Comparison of ENCODE assay signal across 8 mouse cellular contexts in the genomic region with DNA sequence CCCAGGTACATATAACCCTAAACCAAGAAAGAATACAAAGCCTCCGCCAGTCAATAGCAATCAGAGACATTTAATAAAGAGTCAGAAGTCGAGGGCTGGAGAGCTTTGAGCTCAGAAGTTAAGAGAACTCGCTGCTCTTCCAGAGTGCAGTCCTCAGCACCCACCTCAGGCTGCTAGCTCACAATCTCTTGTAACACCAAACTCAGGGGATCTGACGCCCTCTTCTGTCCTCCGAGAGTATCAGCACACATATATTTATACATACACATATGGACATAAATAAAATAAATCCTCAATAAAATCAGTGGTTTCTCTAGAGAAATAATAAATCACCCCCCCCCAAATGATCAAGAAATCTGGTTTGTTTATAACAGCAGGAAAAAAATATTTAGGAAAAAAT. TPM values are rescaled to one million over a fixed set of nuclear protein-coding genes. Genes with fewer than 3 reads are reported as not detected.
A peak's percentile ranks its signal among the peaks of the same experiment; 100 is the strongest.
DNase-seq lines count a peak whose midpoint lies in the region; ATAC-seq and TF ChIP-seq lines count a peak whose summit lies in the region.

No protein-coding gene starts in this region.

- no peak overlapping the region for H3K9ac ChIP-seq in hindbrain, embryonic 12.5 days
- H3K9ac ChIP-seq in intestine, embryonic 15.5 days = no peak overlapping the region

- H3ac ChIP-seq in myocyte (ENCODE audit: control insufficient read depth, insufficient read length) = no peak overlapping the region

- no peak for ATAC-seq in hindbrain, embryonic 12.5 days (ENCODE audit: low FRiP score)
- no peak for ATAC-seq in intestine, embryonic 15.5 days

- no peak for DNase-seq in hindbrain, embryonic 10.5 days (ENCODE audit: low spot score)
- DNase-seq in R1 (ENCODE audit: low read depth, low spot score) = peak; percentile 80
- DNase-seq in adrenal gland, adult 2 months = no peak
- no peak for DNase-seq in spleen, postnatal 14 days (ENCODE audit: low spot score in 2 of 2)
- DNase-seq in right cerebral cortex, postnatal 10 days (ENCODE audit: low spot score in 2 of 2) = no peak

- H3K4me3 ChIP-seq in hindbrain, embryonic 10.5 days = peak overlapping the region; percentile 74
- no peak overlapping the region for H3K4me3 ChIP-seq in hindbrain, embryonic 12.5 days
- no peak overlapping the region for H3K4me3 ChIP-seq in intestine, embryonic 15.5 days (replicated peaks)
- peak overlapping the region; percentile 87 for H3K4me3 ChIP-seq in myocyte

- peaks cover 28% of the 10 kb centered on the region for H3K4me1 ChIP-seq in hindbrain, embryonic 10.5 days (replicated peaks)
- H3K4me1 ChIP-seq in hindbrain, embryonic 12.5 days = peaks cover 22% of the 10 kb centered on the region
- H3K4me1 ChIP-seq in intestine, embryonic 15.5 days (replicated peaks) = peaks cover 8% of the 10 kb centered on the region

- no peaks in the 10 kb centered on the region for H3K27me3 ChIP-seq in hindbrain, embryonic 10.5 days (ENCODE audit: insufficient read depth, poor library complexity, severe bottlenecking)
- H3K27me3 ChIP-seq in hindbrain, embryonic 12.5 days = no peaks in the 10 kb centered on the region
- no peaks in the 10 kb centered on the region for H3K27me3 ChIP-seq in intestine, embryonic 15.5 days (replicated peaks)
- H3K27me3 ChIP-seq in myocyte (ENCODE audit: control insufficient read depth, insufficient read depth, insufficient read length) = no peaks in the 10 kb centered on the region

- 74% methylated on average over 5 of the region's 5 CpGs for WGBS in hindbrain, embryonic 10.5 days
- WGBS in hindbrain, embryonic 12.5 days = 74% methylated on average over 5 of the region's 5 CpGs
- WGBS in intestine, embryonic 15.5 days = 80% methylated on average over 5 of the region's 5 CpGs

- H3K4me2 ChIP-seq in hindbrain, embryonic 12.5 days (replicated peaks) = no peak overlapping the region; the same call in 1 of the 2 replicates
- peak overlapping the region; percentile 24; the same call in 1 of the 2 replicates for H3K4me2 ChIP-seq in intestine, embryonic 15.5 days (replicated peaks)
- peak overlapping the region; percentile 85 for H3K4me2 ChIP-seq in myocyte (ENCODE audit: low read depth)

- peaks cover 61% of the 10 kb centered on the region for H3K79me2 ChIP-seq in myocyte (ENCODE audit: control insufficient read depth, insufficient read depth)

- no peak overlapping the region for H3K27ac ChIP-seq in hindbrain, embryonic 10.5 days
- H3K27ac ChIP-seq in hindbrain, embryonic 12.5 days = no peak overlapping the region
- H3K27ac ChIP-seq in intestine, embryonic 15.5 days = no peak overlapping the region

- H3K9me3 ChIP-seq in hindbrain, embryonic 10.5 days = no peaks in the 10 kb centered on the region
- no peaks in the 10 kb centered on the region for H3K9me3 ChIP-seq in hindbrain, embryonic 12.5 days (replicated peaks)
- no peaks in the 10 kb centered on the region for H3K9me3 ChIP-seq in intestine, embryonic 15.5 days

- no peak for TF ChIP-seq POLR2A in myocyte (IDR thresholded peaks at IDR 0.05; ENCODE audit: insufficient read length, low read depth)

- H3K36me3 ChIP-seq in hindbrain, embryonic 10.5 days = peaks cover 41% of the 10 kb centered on the region
- peaks cover 25% of the 10 kb centered on the region for H3K36me3 ChIP-seq in hindbrain, embryonic 12.5 days
- H3K36me3 ChIP-seq in intestine, embryonic 15.5 days = no peaks in the 10 kb centered on the region
- peaks cover under 1% of the 10 kb centered on the region for H3K36me3 ChIP-seq in myocyte (ENCODE audit: control insufficient read depth, insufficient read depth)

TF ChIP-seq in myocyte, 11 proteins besides CTCF, POLR2A, EP300 and RAD21:
- no peak for TF ChIP-seq MYOG (IDR thresholded peaks at IDR 0.05; ENCODE audit: control insufficient read depth in 1 of 3, insufficient read depth in 1 of 3, insufficient read length in 2 of 3, low read depth in 2 of 3)
- TF ChIP-seq CEBPB (IDR thresholded peaks at IDR 0.05; ENCODE audit: insufficient read depth, poor library complexity, severe bottlenecking) = no peak
- no peak for TF ChIP-seq TCF12 (IDR thresholded peaks at IDR 0.05; ENCODE audit: insufficient read depth, poor library complexity, severe bottlenecking)
- no peak for TF ChIP-seq REST (IDR thresholded peaks at IDR 0.05; ENCODE audit: insufficient read depth, insufficient read length)
- TF ChIP-seq E2F4 (IDR thresholded peaks at IDR 0.05; ENCODE audit: insufficient read depth) = no peak
- no peak for TF ChIP-seq SRF (IDR thresholded peaks at IDR 0.05; ENCODE audit: control insufficient read depth, insufficient read length, low read depth)
- TF ChIP-seq POLR2AphosphoS2 (IDR thresholded peaks at IDR 0.05; ENCODE audit: insufficient read length, low read depth) = no peak
- TF ChIP-seq USF1 (IDR thresholded peaks at IDR 0.05; ENCODE audit: low read depth) = no peak
- TF ChIP-seq MAX (IDR thresholded peaks at IDR 0.05; ENCODE audit: low read depth) = no peak
- TF ChIP-seq TCF3 (IDR thresholded peaks at IDR 0.05; ENCODE audit: insufficient read length, low read depth) = no peak
- no peak for TF ChIP-seq MYOD1 (IDR thresholded peaks at IDR 0.05; ENCODE audit: control insufficient read depth in 1 of 3, insufficient read length in 2 of 3, low read depth in 2 of 3)

RNA-seq across cellular contexts. Expression of a gene that starts 1.4 kb away (rescaled TPM):
- polyA plus RNA-seq in hindbrain, embryonic 10.5 days (2016; fragmentation: Nextera tagmentation; extraction: Ambion mirVana) = 74.8 and 77.1 TPM in 2 replicates
- 80.7 and 82.2 TPM in 2 replicates for polyA plus RNA-seq in hindbrain, embryonic 12.5 days (2016; fragmentation: Nextera tagmentation; extraction: Ambion mirVana)
- polyA plus RNA-seq in intestine, embryonic 15.5 days (2015; fragmentation: Nextera tagmentation; extraction: Ambion mirVana) = 91.6 and 106 TPM in 2 replicates
- 16.7 TPM for polyA plus RNA-seq in myocyte (2012; fragmentation: generic; extraction: Trizol)
- 10 to 100 TPM; 42.9 to 48.5 TPM for total RNA-seq in adrenal gland, adult 2 months (2021)
- 0.74 and 0.95 TPM in 2 replicates for polyA plus RNA-seq in adrenal gland, adult 2 months (2012; rRNA removed)

RNA-seq across cellular contexts. Expression of a gene that starts 1.5 kb away (rescaled TPM):
- polyA plus RNA-seq in hindbrain, embryonic 10.5 days (2016; fragmentation: Nextera tagmentation; extraction: Ambion mirVana) = 10.4 and 10.8 TPM in 2 replicates
- 14.9 and 16.7 TPM in 2 replicates for polyA plus RNA-seq in hindbrain, embryonic 12.5 days (2016; fragmentation: Nextera tagmentation; extraction: Ambion mirVana)
- 4.8 and 5.7 TPM in 2 replicates for polyA plus RNA-seq in intestine, embryonic 15.5 days (2015; fragmentation: Nextera tagmentation; extraction: Ambion mirVana)
- 1.4 TPM for polyA plus RNA-seq in myocyte (2012; fragmentation: generic; extraction: Trizol)
- total RNA-seq in adrenal gland, adult 2 months (2021) = 1 to 10 TPM; 5.4 to 6.2 TPM
- 0.51 and 0.59 TPM in 2 replicates for polyA plus RNA-seq in adrenal gland, adult 2 months (2012; rRNA removed)

RNA-seq across cellular contexts. Expression of a gene that starts 13.1 kb away (rescaled TPM):
- polyA plus RNA-seq in hindbrain, embryonic 10.5 days (2016; fragmentation: Nextera tagmentation; extraction: Ambion mirVana) = 0.30 and 0.33 TPM in 2 replicates
- 0.17 and 0.18 TPM in 2 replicates for polyA plus RNA-seq in hindbrain, embryonic 12.5 days (2016; fragmentation: Nextera tagmentation; extraction: Ambion mirVana)
- 0.33 and 0.44 TPM in 2 replicates for polyA plus RNA-seq in intestine, embryonic 15.5 days (2015; fragmentation: Nextera tagmentation; extraction: Ambion mirVana)
- not detected for polyA plus RNA-seq in myocyte (2012; fragmentation: generic; extraction: Trizol)
- total RNA-seq in adrenal gland, adult 2 months (2021) = under 1 TPM; 0.24 to 0.72 TPM
- not detected in 2 replicates for polyA plus RNA-seq in adrenal gland, adult 2 months (2012; rRNA removed)

RNA-seq across cellular contexts. Expression of a gene that starts 29.9 kb away (rescaled TPM):
- polyA plus RNA-seq in hindbrain, embryonic 10.5 days (2016; fragmentation: Nextera tagmentation; extraction: Ambion mirVana) = not detected in 2 replicates
- polyA plus RNA-seq in hindbrain, embryonic 12.5 days (2016; fragmentation: Nextera tagmentation; extraction: Ambion mirVana) = 0.20 TPM in 1 of 2 replicates, not detected in the other
- polyA plus RNA-seq in intestine, embryonic 15.5 days (2015; fragmentation: Nextera tagmentation; extraction: Ambion mirVana) = 330 and 349 TPM in 2 replicates
- polyA plus RNA-seq in myocyte (2012; fragmentation: generic; extraction: Trizol) = not detected
- 1 to 10 TPM in 1 of 2 experiments, under 1 TPM in 1; 0.79 to 6.5 TPM for total RNA-seq in adrenal gland, adult 2 months (2021)
- 1.3 TPM in 1 of 2 replicates, not detected in the other for polyA plus RNA-seq in adrenal gland, adult 2 months (2012; rRNA removed)

RNA-seq across cellular contexts. Expression of a gene that starts 45.8 kb away (rescaled TPM):
- polyA plus RNA-seq in hindbrain, embryonic 10.5 days (2016; fragmentation: Nextera tagmentation; extraction: Ambion mirVana) = not detected in 2 replicates
- not detected in 2 replicates for polyA plus RNA-seq in hindbrain, embryonic 12.5 days (2016; fragmentation: Nextera tagmentation; extraction: Ambion mirVana)
- 3.3 and 5.3 TPM in 2 replicates for polyA plus RNA-seq in intestine, embryonic 15.5 days (2015; fragmentation: Nextera tagmentation; extraction: Ambion mirVana)
- not detected for polyA plus RNA-seq in myocyte (2012; fragmentation: generic; extraction: Trizol)
- total RNA-seq in adrenal gland, adult 2 months (2021) = 1 to 10 TPM; 1.8 to 2.6 TPM
- 0.11 TPM in 1 of 2 replicates, not detected in the other for polyA plus RNA-seq in adrenal gland, adult 2 months (2012; rRNA removed)

Comparison
In these comparisons a context has a peak if more than half of its experiments do, and no peak if none do; other contexts are left out.
1. H3K4me3 ChIP-seq: peak in hindbrain, embryonic 10.5 days (single experiment) and myocyte (single experiment); none in hindbrain, embryonic 12.5 days (single experiment) and intestine, embryonic 15.5 days (single experiment).